Mouse (Mus musculus): ENCODE results near the gene Acadvl.

GRCm38 (mm10) chr11:69968793-69969192, 46.4 kb downstream of the Acadvl start:
- TF ChIP-seq CTCF (conservative IDR thresholded peaks at IDR 0.05; ENCODE audit: low read length) (no peak), POU5F1 (IDR thresholded peaks at IDR 0.05; ENCODE audit: borderline replicate concordance, low read length) (no peak)
